Mouse (Mus musculus) MEL (cell line): Measurements from ENCODE around the gene Il12a. TPM values are rescaled to one million over a fixed set of nuclear protein-coding genes. Genes with fewer than 3 reads are reported as not detected.
A peak's percentile ranks its signal among the peaks of the same experiment; 100 is the strongest.

Experiments
- DNase-seq: peaks from one replicate; pipeline ENCODE4 v3.0.0; 2011; ENCODE audit warnings: low read depth, low spot score
- H3K27ac ChIP-seq: 2 replicates; pipeline ENCODE4 v1.5.1; 2012; ENCODE audit warnings: low read depth, mild to moderate bottlenecking, control low read depth, low read length, moderate library complexity; ENCODE audit not compliant: control insufficient read depth
- H3K27me3 ChIP-seq, 2 experiments: fragments of 150-350 bp in 1 of 2; sonication (generic) in 1 of 2; 2 replicates each; pipeline ENCODE4 v1.6.1; 2012; ENCODE audit warnings: low read length in 2 of 2, mild to moderate bottlenecking in 2 of 2, improper control_type of control experiment in 1 of 2, moderate library complexity in 1 of 2; ENCODE audit not compliant: insufficient read depth in 2 of 2, control insufficient read depth in 1 of 2
- H3K36me3 ChIP-seq, 2 experiments: 2 replicates each; pipeline ENCODE4 v1.6.1; 2012 to 2014; ENCODE audit warnings: low read length in 2 of 2, improper control_type of control experiment in 1 of 2, inconsistent platforms in 1 of 2, mild to moderate bottlenecking in 1 of 2; ENCODE audit not compliant: insufficient read depth in 2 of 2, control insufficient read depth in 1 of 2
- H3K4me1 ChIP-seq, 2 experiments: fragments of 150-350 bp in 1 of 2; sonication (generic) in 1 of 2; 2 replicates each; pipeline ENCODE4 v1.6.1; 2012; ENCODE audit warnings: low read length in 2 of 2, improper control_type of control experiment in 1 of 2, mild to moderate bottlenecking in 1 of 2; ENCODE audit not compliant: insufficient read depth in 2 of 2, control insufficient read depth in 1 of 2
- H3K4me3 ChIP-seq, 2 experiments: fragments of 150-350 bp in 1 of 2; sonication (generic) in 1 of 2; 2 replicates each; pipeline ENCODE4 v1.5.1; 2012; ENCODE audit warnings: low read depth in 2 of 2, low read length in 2 of 2, mild to moderate bottlenecking in 2 of 2, moderate library complexity in 2 of 2, control low read depth in 1 of 2, improper control_type of control experiment in 1 of 2; ENCODE audit not compliant: control insufficient read depth in 1 of 2, insufficient read depth in 1 of 2
- H3K79me2 ChIP-seq: 2 replicates; pipeline ENCODE4 v1.6.1; 2012; ENCODE audit warnings: mild to moderate bottlenecking, low read length, moderate library complexity; ENCODE audit not compliant: control insufficient read depth, poor library complexity, insufficient read depth
- H3K9ac ChIP-seq: 2 replicates; pipeline ENCODE4 v1.6.1; 2012; ENCODE audit warnings: low read depth, mild to moderate bottlenecking, control low read depth, low read length, moderate library complexity; ENCODE audit not compliant: control insufficient read depth, poor library complexity, severe bottlenecking
- H3K9me3 ChIP-seq: fragments of 150-350 bp; sonication (generic); replicated peaks from 2 replicates; pipeline ENCODE4 v1.6.1; 2012; ENCODE audit warnings: mild to moderate bottlenecking, low read length, improper control_type of control experiment, moderate library complexity; ENCODE audit not compliant: insufficient read depth
- CTCF ChIP-seq, 3 experiments: IDR thresholded peaks in 2 of 3; conservative IDR thresholded peaks in 1 of 3; 2 replicates each; pipeline ENCODE4 v1.5.1; 2011 to 2012; ENCODE audit warnings: low read length in 3 of 3, low read depth in 2 of 3, mild to moderate bottlenecking in 2 of 3, improper control_type of control experiment in 1 of 3, inconsistent platforms in 1 of 3, mixed read lengths in 1 of 3, moderate library complexity in 1 of 3; ENCODE audit not compliant: control insufficient read depth in 1 of 3, insufficient read depth in 1 of 3, poor library complexity in 1 of 3, severe bottlenecking in 1 of 3
- ELF1 ChIP-seq: IDR thresholded peaks from 2 replicates; pipeline ENCODE4 v1.6.1; 2014; ENCODE audit warnings: low read depth, mild to moderate bottlenecking, inconsistent platforms, low read length, improper control_type of control experiment, moderate library complexity
- ETS1 ChIP-seq: IDR thresholded peaks from 2 replicates; pipeline ENCODE4 v1.6.1; 2012; ENCODE audit warnings: low read depth, mild to moderate bottlenecking, inconsistent platforms, low read length, improper control_type of control experiment, moderate library complexity
- GATA1 ChIP-seq: IDR thresholded peaks from 2 replicates; pipeline ENCODE4 v1.6.1; 2011; ENCODE audit warnings: low read depth, low read length, improper control_type of control experiment
- JUND ChIP-seq: IDR thresholded peaks from 2 replicates; pipeline ENCODE4 v1.6.1; 2011; ENCODE audit warnings: low read depth, mild to moderate bottlenecking, improper control_type of control experiment, low read length
- MAFK ChIP-seq: IDR thresholded peaks from 2 replicates; pipeline ENCODE4 v1.6.1; 2011; ENCODE audit warnings: low read depth, mild to moderate bottlenecking, low read length, improper control_type of control experiment, borderline replicate concordance
- MAX ChIP-seq: IDR thresholded peaks from 2 replicates; pipeline ENCODE4 v1.6.1; 2011; ENCODE audit warnings: low read length, improper control_type of control experiment
- MXI1 ChIP-seq: IDR thresholded peaks from 2 replicates; pipeline ENCODE4 v1.6.1; 2011; ENCODE audit warnings: mild to moderate bottlenecking, low read depth, low read length, improper control_type of control experiment
- MYB ChIP-seq: IDR thresholded peaks from 2 replicates; pipeline ENCODE4 v1.6.1; 2011; ENCODE audit warnings: mild to moderate bottlenecking, low read depth, low read length, improper control_type of control experiment
- MYC ChIP-seq: IDR thresholded peaks from 2 replicates; pipeline ENCODE4 v1.6.1; 2011; ENCODE audit warnings: low read depth, mild to moderate bottlenecking, low read length, improper control_type of control experiment, moderate library complexity
- POLR2A ChIP-seq, 2 experiments: IDR thresholded peaks; 2 replicates each; pipeline ENCODE4 v1.6.1; 2011 to 2012; ENCODE audit warnings: low read length in 2 of 2, mild to moderate bottlenecking in 2 of 2, control low read depth in 1 of 2, improper control_type of control experiment in 1 of 2, low read depth in 1 of 2, moderate library complexity in 1 of 2; ENCODE audit not compliant: control insufficient read depth in 1 of 2, insufficient read depth in 1 of 2, poor library complexity in 1 of 2
- RAD21 ChIP-seq: IDR thresholded peaks from 2 replicates; pipeline ENCODE4 v1.6.1; 2011; ENCODE audit warnings: mild to moderate bottlenecking, low read depth, low read length, improper control_type of control experiment
- RCOR1 ChIP-seq: IDR thresholded peaks from 2 replicates; pipeline ENCODE4 v1.6.1; 2012; ENCODE audit warnings: low read depth, mild to moderate bottlenecking, inconsistent platforms, low read length, improper control_type of control experiment
- SMC3 ChIP-seq: IDR thresholded peaks from 2 replicates; pipeline ENCODE4 v1.6.1; 2011; ENCODE audit warnings: low read depth, low read length, improper control_type of control experiment
- TBP ChIP-seq: IDR thresholded peaks from 2 replicates; pipeline ENCODE4 v1.8.0; 2011; ENCODE audit warnings: low read depth, low read length, improper control_type of control experiment
- USF1 ChIP-seq: IDR thresholded peaks from 2 replicates; pipeline ENCODE4 v1.6.1; 2014; ENCODE audit warnings: low read depth, mild to moderate bottlenecking, inconsistent platforms, low read length, improper control_type of control experiment, moderate library complexity
- ZC3H11A ChIP-seq: IDR thresholded peaks from 2 replicates; pipeline ENCODE4 v1.6.1; 2012; ENCODE audit warnings: low read depth, mild to moderate bottlenecking, inconsistent platforms, low read length, improper control_type of control experiment
- polyA plus RNA-seq, 2 experiments: library from polyadenylated mRNA; stranded (reverse) in 1 of 2; unstranded in 1 of 2; fragments of >175 nt in 1 of 2; fragments of >200 nt in 1 of 2; gene quantifications; 2 replicates each; pipeline versions ENCODE4 v1.2.1 to v1.2.4; 2012; ENCODE audit warnings: low replicate concordance in 2 of 2, low read depth in 1 of 2; ENCODE audit not compliant: insufficient read length in 2 of 2, insufficient read depth in 1 of 2, missing spikeins in 1 of 2
- total RNA-seq: library from RNA; depleted of rRNA; stranded (reverse); fragments of 300-350 nt; gene quantifications from 2 replicates; pipeline ENCODE4 v1.2.3, GENCODE M21; 2012

Gene Il12a
- total and polyA plus RNA-seq, 3 experiments: not detected

DNA sequence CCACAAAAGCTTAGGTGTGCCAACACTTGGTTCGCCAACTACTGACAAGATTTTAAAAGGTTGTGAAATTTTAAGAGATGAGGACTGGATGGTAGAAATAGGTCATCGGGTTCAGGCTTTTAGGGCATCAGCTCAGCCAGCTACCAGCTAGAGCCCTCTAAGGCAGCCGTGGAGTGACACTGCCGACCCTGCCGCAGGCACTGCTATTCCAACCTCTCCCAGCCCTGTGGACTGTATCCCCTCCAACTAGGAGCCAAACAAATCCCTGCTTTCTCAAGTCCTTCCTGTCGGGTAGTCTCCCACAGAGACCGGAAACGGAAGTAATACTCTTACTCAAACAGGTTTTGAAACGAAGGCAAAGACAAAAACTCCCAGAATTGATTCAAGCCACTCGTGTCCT lies 15.9 kb downstream of the Il12a start:
- no peaks in the 10 kb centered on the region for H3K79me2 ChIP-seq
- H3K27me3 ChIP-seq: no peaks in the 10 kb centered on the region
- TF ChIP-seq MYC: no peak
- no peak for TF ChIP-seq ETS1
- no peak for TF ChIP-seq TBP
- TF ChIP-seq USF1: no peak
- TF ChIP-seq MYB: no peak
- no peak for TF ChIP-seq GATA1
- TF ChIP-seq MAX: no peak
- TF ChIP-seq POLR2A (IDR thresholded peaks at IDR 0.05; ENCODE audit: control insufficient read depth in 1 of 2, insufficient read depth in 1 of 2, low read depth in 1 of 2, low read length in 2 of 2, poor library complexity in 1 of 2): no peak
- H3K4me3 ChIP-seq: no peak overlapping the region
- no peak for DNase-seq
- H3K27ac ChIP-seq: no peak overlapping the region
- peaks cover 0 to 2% of the 10 kb centered on the region in 2 experiments; a peak in 2 of 4 replicates for H3K36me3 ChIP-seq
- H3K9me3 ChIP-seq: no peaks in the 10 kb centered on the region
- H3K4me1 ChIP-seq: peaks cover 0 to 4% of the 10 kb centered on the region in 2 experiments; a peak in 1 of 4 replicates
- no peak overlapping the region for H3K9ac ChIP-seq

DNA sequence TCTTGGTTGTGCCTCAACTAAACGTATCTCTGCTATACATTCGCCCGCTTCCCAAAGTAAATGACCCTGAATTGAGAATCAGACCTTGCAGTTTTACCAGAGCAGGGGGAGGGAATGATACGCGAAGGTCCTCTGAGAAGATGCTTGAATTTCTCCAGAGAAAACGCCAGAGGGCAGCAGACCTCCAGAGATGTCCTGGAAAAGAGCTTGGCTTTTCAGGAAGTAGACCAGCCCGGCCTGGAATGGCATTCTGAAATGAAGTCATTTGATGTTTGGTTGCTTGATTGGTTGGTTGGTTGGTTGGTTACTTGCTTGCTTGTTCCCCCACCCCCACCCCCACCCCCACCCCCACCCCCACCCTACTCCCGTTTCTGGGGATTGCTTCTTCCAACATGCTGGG lies 17.8 kb downstream of the Il12a start:
- TF ChIP-seq MXI1 (no peak), TBP (0 out of 2 replicates have a peak, but pooled peaks have one; percentile 31), SMC3 (peak; percentile 66), GATA1 (no peak), MAFK (no peak), ETS1 (0 out of 2 replicates have a peak, but pooled peaks have one; percentile 12), RCOR1 (peak; percentile 48; the same call in 1 of the 2 replicates), JUND (no peak), POLR2A (IDR thresholded peaks at IDR 0.05; ENCODE audit: control insufficient read depth in 1 of 2, insufficient read depth in 1 of 2, low read depth in 1 of 2, low read length in 2 of 2, poor library complexity in 1 of 2) (no peak), ELF1 (peak; percentile 81), CTCF (IDR thresholded peaks at IDR 0.05 in 2 of 3, conservative IDR thresholded peaks at IDR 0.05 in 1 of 3; ENCODE audit: control insufficient read depth in 1 of 3, insufficient read depth in 1 of 3, low read depth in 2 of 3, low read length in 3 of 3, poor library complexity in 1 of 3, severe bottlenecking in 1 of 3) (peak; percentile 58 to 84 (median 71)), ZC3H11A (peak; percentile 63), RAD21 (peak; percentile 78)
- H3K36me3 ChIP-seq: peaks cover 0 to 2% of the 10 kb centered on the region in 2 experiments; a peak in 2 of 4 replicates
- no peak overlapping the region; the same call in 1 of the 2 replicates for H3K9ac ChIP-seq
- peak; percentile 89 for DNase-seq
- H3K27ac ChIP-seq: no peak overlapping the region
- H3K4me1 ChIP-seq: peaks cover 3 to 4% of the 10 kb centered on the region in 2 experiments; a peak in 1 of 4 replicates
- peak overlapping the region; percentile 64; a peak in 3 of 4 replicates for H3K4me3 ChIP-seq
- no peaks in the 10 kb centered on the region for H3K9me3 ChIP-seq
- no peaks in the 10 kb centered on the region for H3K27me3 ChIP-seq
- no peaks in the 10 kb centered on the region for H3K79me2 ChIP-seq
